Mouse (Mus musculus): Measurements from ENCODE around the gene Anks1.

Gene Anks1

GRCm38 (mm10) chr17:28058346-28058745 lies 149.2 kb downstream of the Anks1 start:
- DNase-seq (ENCODE audit: low spot score), result no peak

GRCm38 (mm10) chr17:28060681-28061080 lies 151.6 kb downstream of the Anks1 start:
- DNase-seq (ENCODE audit: low spot score), result no peak

- no peak for DNase-seq (ENCODE audit: low spot score)
Observed at GRCm38 (mm10) chr17:28061472-28061871, 152.4 kb downstream of the Anks1 start.

- no peak for DNase-seq (ENCODE audit: low spot score)
Observed at GRCm38 (mm10) chr17:28062710-28063109, 153.6 kb downstream of the Anks1 start.

- no peak for DNase-seq (ENCODE audit: low spot score)
Observed at GRCm38 (mm10) chr17:28063163-28063562, 154.1 kb downstream of the Anks1 start.

DNA sequence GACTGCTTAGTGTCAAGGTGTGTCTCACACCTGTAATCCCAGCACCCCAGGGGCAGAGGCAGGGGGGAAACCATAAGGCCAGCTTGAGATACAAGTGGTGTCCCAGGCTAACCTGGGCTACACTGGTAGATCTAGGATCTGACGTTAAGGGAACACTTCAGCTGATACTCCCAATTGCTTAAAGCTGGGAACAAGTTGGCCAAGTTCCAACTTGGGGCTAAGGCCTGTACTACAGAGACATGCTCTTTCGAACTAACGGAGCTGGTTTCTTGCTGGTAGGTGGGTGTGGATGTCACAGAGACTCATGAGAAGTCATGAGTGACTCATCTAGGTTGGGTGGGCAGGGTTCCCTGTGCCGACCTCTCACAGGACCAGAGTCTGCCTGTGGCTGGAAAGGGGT lies 158.2 kb downstream of the Anks1 start:
- DNase-seq (ENCODE audit: low spot score), result no peak

DNA sequence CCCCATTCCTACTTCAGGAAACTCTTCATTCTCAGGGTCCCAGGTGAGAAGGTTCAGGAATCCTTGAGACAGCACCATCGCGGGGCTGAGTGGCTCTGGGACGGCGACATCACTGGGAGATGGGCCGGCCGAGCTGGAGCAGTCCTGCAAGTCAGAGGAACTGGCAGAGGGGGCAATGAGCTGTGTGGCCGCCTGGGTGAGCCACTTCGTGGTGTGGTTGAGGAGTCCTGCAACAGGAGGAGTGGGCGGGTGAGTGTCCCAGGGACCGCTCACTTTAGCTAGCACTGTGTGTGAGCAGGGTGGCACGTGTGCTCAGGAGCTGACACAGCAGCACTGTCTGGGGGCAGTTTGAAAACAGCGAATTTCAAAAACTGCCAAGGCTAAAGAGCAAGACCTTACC lies 160.3 kb downstream of the Anks1 start:
- no peak for DNase-seq (ENCODE audit: low spot score)

DNA sequence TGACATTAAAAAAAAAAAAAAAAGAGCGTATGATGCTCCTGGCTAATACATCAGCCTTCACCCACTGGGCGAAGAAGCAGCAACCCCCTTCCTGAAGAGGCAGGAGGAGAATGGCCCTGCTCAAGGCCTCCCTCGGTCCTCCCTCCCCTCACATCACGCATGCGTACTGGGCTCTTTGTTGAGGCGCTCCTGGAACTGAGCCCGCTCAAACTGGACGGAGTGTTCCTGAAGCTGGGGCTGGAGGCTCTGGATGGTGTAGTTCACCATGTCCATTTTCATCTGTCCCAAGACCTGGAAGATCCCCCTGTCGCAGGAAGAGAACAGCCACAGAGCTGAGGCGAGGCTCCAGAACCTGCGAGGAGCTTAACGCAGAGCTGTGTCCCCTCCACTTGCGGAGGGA lies 161.2 kb downstream of the Anks1 start:
- no peak for DNase-seq (ENCODE audit: low spot score)

DNA sequence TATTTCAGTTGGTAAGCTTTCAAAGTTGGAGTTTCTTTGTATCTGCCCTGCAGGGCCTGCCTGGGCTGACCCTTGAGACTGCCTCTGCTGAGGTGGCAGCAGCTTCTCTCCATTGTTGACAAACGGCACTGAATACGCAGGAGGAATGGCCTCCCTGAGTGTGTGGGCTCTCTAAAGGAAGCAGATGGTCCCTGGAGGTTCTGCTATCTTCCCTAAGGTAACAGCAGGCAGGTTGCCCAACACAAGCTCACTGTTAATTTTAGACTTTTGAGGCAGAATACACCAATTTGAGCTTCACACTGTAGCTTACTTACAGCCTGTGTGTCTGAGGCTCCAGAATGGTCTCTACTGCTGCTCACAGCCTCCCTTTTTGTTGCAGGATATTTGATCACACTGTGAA lies 163.6 kb downstream of the Anks1 start:
- no peak for DNase-seq (ENCODE audit: low spot score)

GRCm38 (mm10) chr17:28074486-28074885 lies 165.4 kb downstream of the Anks1 start:
- no peak for DNase-seq (ENCODE audit: low spot score)

GRCm38 (mm10) chr17:28078028-28078427 lies 168.9 kb downstream of the Anks1 start:
- no peak for DNase-seq (ENCODE audit: low spot score)

DNA sequence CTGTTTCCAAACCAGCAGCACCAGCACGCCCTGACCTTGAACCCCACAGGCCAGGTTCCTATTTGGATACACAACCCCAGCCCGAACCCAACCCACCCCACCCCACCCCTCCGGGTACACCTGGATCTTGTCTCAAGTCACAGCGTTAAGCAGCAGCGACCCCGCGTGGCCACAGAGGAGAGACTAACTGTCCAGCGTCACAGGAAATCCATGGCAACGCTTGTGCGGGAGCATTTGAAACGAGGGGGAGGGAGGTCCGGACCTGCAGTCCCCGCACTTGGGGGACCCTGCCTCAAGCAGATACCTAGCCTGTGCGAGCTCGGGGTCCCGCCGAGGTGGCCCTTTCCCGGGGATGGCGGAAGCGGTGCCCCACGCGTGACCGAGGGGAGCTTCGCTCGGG lies 170.5 kb downstream of the Anks1 start:
- peak; percentile 85 for DNase-seq (ENCODE audit: low spot score)

GRCm38 (mm10) chr17:28080045-28080816 lies 171.1 kb downstream of the Anks1 start, which contains the start of gene Tcp11:
Tcp11 (minus strand) TSS chr17:28080639.
- peak; percentile 24 for DNase-seq (ENCODE audit: low spot score)

DNA sequence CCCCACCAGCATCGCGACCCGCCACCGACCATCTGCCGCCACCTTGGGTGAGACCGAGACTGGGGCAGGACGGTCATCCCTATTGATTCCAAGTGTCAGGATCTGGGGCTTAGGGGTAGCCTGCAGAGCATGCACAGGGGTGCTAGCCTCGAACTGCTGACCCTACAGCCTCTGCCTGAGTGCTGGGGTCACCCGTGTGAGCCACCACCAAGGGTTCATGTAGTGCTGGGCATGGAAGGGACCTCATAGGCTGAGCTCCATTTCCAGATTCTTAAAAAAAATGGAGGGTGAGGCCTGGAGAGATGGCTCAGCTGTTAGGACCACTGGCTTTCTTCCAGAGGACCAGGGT lies 171.7 kb downstream of the Anks1 start:
- DNase-seq (ENCODE audit: low spot score), result no peak

GRCm38 (mm10) chr17:28081385-28081784 lies 172.3 kb downstream of the Anks1 start:
- peak; percentile 30 for DNase-seq (ENCODE audit: low spot score)

GRCm38 (mm10) chr17:28081856-28082255 lies 172.8 kb downstream of the Anks1 start:
- DNase-seq (ENCODE audit: low spot score), result no peak

DNA sequence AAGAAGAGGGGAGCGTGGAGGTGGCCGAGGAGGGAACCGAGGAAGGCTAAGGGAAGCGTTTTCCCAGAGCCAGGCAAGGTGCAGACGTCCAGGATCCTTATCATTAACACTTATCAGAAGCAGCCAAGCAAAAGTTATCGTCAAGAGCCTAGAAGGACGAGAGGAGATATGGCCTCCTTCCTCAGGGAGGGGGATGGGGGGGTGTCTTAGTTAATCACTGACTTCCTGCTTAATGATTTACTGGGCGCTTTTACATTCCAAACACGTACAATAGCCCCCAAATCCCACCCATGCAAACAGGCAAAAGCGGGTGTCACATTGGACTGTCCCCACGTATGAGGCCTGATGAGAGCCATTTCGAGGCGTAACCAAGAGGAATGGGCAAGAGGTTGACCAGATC lies 173.8 kb downstream of the Anks1 start:
- no peak for DNase-seq (ENCODE audit: low spot score)

- no peak for DNase-seq (ENCODE audit: low spot score)
Observed at GRCm38 (mm10) chr17:28084395-28084905, 175.3 kb downstream of the Anks1 start.

GRCm38 (mm10) chr17:28084964-28085363 lies 175.9 kb downstream of the Anks1 start:
- peak; percentile 93 for DNase-seq (ENCODE audit: low spot score)

- no peak for DNase-seq (ENCODE audit: low spot score)
Observed at GRCm38 (mm10) chr17:28087430-28087829, 178.3 kb downstream of the Anks1 start.

GRCm38 (mm10) chr17:28088718-28089117 lies 179.6 kb downstream of the Anks1 start:
- DNase-seq (ENCODE audit: low spot score), result no peak

DNA sequence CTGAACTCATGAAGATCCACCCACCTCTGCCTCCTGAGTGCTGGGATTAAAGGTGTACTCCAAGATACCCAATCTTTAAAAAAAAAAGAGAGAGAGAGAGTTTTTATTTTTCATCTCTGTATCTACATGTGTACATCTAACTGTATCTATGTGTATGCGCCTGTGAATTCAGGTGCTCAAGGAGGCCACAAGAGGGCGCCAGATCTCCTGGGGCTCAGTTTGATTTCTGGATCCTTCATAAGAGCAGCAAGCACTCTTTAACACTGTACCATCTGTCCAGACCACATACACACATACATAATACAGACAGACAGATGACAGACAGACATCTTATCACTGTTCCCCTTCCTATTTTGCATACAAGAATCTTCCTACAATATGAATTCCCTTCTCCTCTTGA lies 183.2 kb downstream of the Anks1 start:
- DNase-seq (ENCODE audit: low spot score), result no peak

DNA sequence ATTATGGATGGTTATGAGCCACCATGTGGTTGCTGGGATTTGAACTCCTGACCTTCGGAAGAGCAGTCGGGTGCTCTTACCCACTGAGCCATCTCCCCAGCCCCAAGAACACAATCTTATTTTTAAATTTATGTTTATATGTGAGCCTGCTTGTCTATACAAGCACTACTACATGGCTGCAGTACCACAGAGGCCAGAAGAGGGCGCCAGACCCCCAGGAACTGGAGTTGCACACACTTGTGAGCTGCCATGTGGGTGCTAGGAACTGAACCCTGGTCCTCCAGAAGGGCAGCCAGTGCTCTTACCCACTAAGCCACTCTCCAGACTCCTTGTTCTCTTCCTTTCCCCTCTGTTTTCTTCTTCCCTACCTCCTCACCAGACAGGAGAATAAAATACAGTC lies 184.7 kb downstream of the Anks1 start:
- no peak for DNase-seq (ENCODE audit: low spot score)

- no peak for DNase-seq (ENCODE audit: low spot score)
Observed at GRCm38 (mm10) chr17:28096418-28096817, 187.3 kb downstream of the Anks1 start.

All from urinary bladder, postnatal 25 days (tissue).